Mouse (Mus musculus): Measurements from ENCODE around the gene Igf2bp3. TPM values are rescaled to one million over a fixed set of nuclear protein-coding genes. Genes with fewer than 3 reads are reported as not detected.

The Igf2bp3 gene
- polyA plus RNA-seq, 1 experiment: 1.3 TPM

GRCm38 (mm10) chr6:49171216-49171615, 43.5 kb downstream of the Igf2bp3 start:
- Histone ChIP-seq H3K4me1 (replicated peaks; ENCODE audit: control insufficient read depth, insufficient read depth, low read length) (no peaks in the 10 kb centered on the region), H3K27ac (ENCODE audit: control insufficient read depth, insufficient read depth, low read length) (no peak overlapping the region), H3K4me3 (ENCODE audit: control insufficient read depth, insufficient read depth, low read length) (no peak overlapping the region), H3K36me3 (ENCODE audit: control insufficient read depth, insufficient read depth, low read length) (no peaks in the 10 kb centered on the region), H3K27me3 (ENCODE audit: control insufficient read depth, insufficient read depth, low read length) (no peaks in the 10 kb centered on the region)
- no peak for TF ChIP-seq CTCF (IDR thresholded peaks at IDR 0.05; ENCODE audit: borderline replicate concordance, control insufficient read depth, extremely low read depth, insufficient read depth, low read length, poor library complexity)
- no peak for TF ChIP-seq POLR2A (IDR thresholded peaks at IDR 0.05; ENCODE audit: control insufficient read depth, extremely low read depth, insufficient read depth, low read length, poor library complexity)
- no peak for DNase-seq
- 78% methylated on average over 5 of the region's 5 CpGs for WGBS

- Histone ChIP-seq H3K4me1 (replicated peaks; ENCODE audit: control insufficient read depth, insufficient read depth, low read length) (no peaks in the 10 kb centered on the region), H3K27ac (ENCODE audit: control insufficient read depth, insufficient read depth, low read length) (no peak overlapping the region), H3K36me3 (ENCODE audit: control insufficient read depth, insufficient read depth, low read length) (no peaks in the 10 kb centered on the region), H3K4me3 (ENCODE audit: control insufficient read depth, insufficient read depth, low read length) (no peak overlapping the region), H3K27me3 (ENCODE audit: control insufficient read depth, insufficient read depth, low read length) (no peaks in the 10 kb centered on the region)
- no peak for TF ChIP-seq POLR2A (IDR thresholded peaks at IDR 0.05; ENCODE audit: control insufficient read depth, extremely low read depth, insufficient read depth, low read length, poor library complexity)
- DNase-seq: no peak
- 89% methylated on average over 3 of the region's 3 CpGs for WGBS
These were observed 46.1 kb downstream of the Igf2bp3 start for GRCm38 (mm10) chr6:49168648-49169047.

- H3K36me3 ChIP-seq (ENCODE audit: control insufficient read depth, insufficient read depth, low read length): no peaks in the 10 kb centered on the region
- no peak for TF ChIP-seq POLR2A (IDR thresholded peaks at IDR 0.05; ENCODE audit: control insufficient read depth, extremely low read depth, insufficient read depth, low read length, poor library complexity)
- no peak for TF ChIP-seq CTCF (IDR thresholded peaks at IDR 0.05; ENCODE audit: borderline replicate concordance, control insufficient read depth, extremely low read depth, insufficient read depth, low read length, poor library complexity)
- H3K27ac ChIP-seq (ENCODE audit: control insufficient read depth, insufficient read depth, low read length): no peak overlapping the region
- no peak for DNase-seq
- H3K4me3 ChIP-seq (ENCODE audit: control insufficient read depth, insufficient read depth, low read length): no peak overlapping the region
- WGBS: 77% methylated on average over 4 of the region's 4 CpGs
- H3K4me1 ChIP-seq (replicated peaks; ENCODE audit: control insufficient read depth, insufficient read depth, low read length): no peaks in the 10 kb centered on the region
- H3K27me3 ChIP-seq (ENCODE audit: control insufficient read depth, insufficient read depth, low read length): no peaks in the 10 kb centered on the region
These were observed 47.4 kb downstream of the Igf2bp3 start for GRCm38 (mm10) chr6:49167406-49167805.

- WGBS: 94% methylated on average over 8 of the region's 8 CpGs
- H3K36me3 ChIP-seq (ENCODE audit: control insufficient read depth, insufficient read depth, low read length): no peaks in the 10 kb centered on the region
- H3K27ac ChIP-seq (ENCODE audit: control insufficient read depth, insufficient read depth, low read length): no peak overlapping the region
These were observed 48.4 kb downstream of the Igf2bp3 start for GRCm38 (mm10) chr6:49166318-49166717.

GRCm38 (mm10) chr6:49165855-49166254, 48.9 kb downstream of the Igf2bp3 start:
- no peak for TF ChIP-seq CTCF (IDR thresholded peaks at IDR 0.05; ENCODE audit: borderline replicate concordance, control insufficient read depth, extremely low read depth, insufficient read depth, low read length, poor library complexity)
- TF ChIP-seq POLR2A (IDR thresholded peaks at IDR 0.05; ENCODE audit: control insufficient read depth, extremely low read depth, insufficient read depth, low read length, poor library complexity): no peak
- H3K27me3 ChIP-seq (ENCODE audit: control insufficient read depth, insufficient read depth, low read length): no peaks in the 10 kb centered on the region
- H3K4me3 ChIP-seq (ENCODE audit: control insufficient read depth, insufficient read depth, low read length): no peak overlapping the region
- WGBS: 97% methylated on average over 6 of the region's 6 CpGs
- no peaks in the 10 kb centered on the region for H3K36me3 ChIP-seq (ENCODE audit: control insufficient read depth, insufficient read depth, low read length)
- no peak for DNase-seq
- no peaks in the 10 kb centered on the region for H3K4me1 ChIP-seq (replicated peaks; ENCODE audit: control insufficient read depth, insufficient read depth, low read length)
- H3K27ac ChIP-seq (ENCODE audit: control insufficient read depth, insufficient read depth, low read length): no peak overlapping the region

More at GRCm38 (mm10) chr6:49166318-49166717, 48.4 kb downstream of the Igf2bp3 start:
- no peak for TF ChIP-seq CTCF (IDR thresholded peaks at IDR 0.05; ENCODE audit: borderline replicate concordance, control insufficient read depth, extremely low read depth, insufficient read depth, low read length, poor library complexity)
- TF ChIP-seq POLR2A (IDR thresholded peaks at IDR 0.05; ENCODE audit: control insufficient read depth, extremely low read depth, insufficient read depth, low read length, poor library complexity): no peak
- Histone ChIP-seq H3K4me1 (replicated peaks; ENCODE audit: control insufficient read depth, insufficient read depth, low read length) (no peaks in the 10 kb centered on the region), H3K27me3 (ENCODE audit: control insufficient read depth, insufficient read depth, low read length) (no peaks in the 10 kb centered on the region), H3K4me3 (ENCODE audit: control insufficient read depth, insufficient read depth, low read length) (no peak overlapping the region)
- DNase-seq: no peak

- WGBS: 92% methylated on average over 6 of the region's 6 CpGs
- no peak for DNase-seq
- TF ChIP-seq POLR2A (IDR thresholded peaks at IDR 0.05; ENCODE audit: control insufficient read depth, extremely low read depth, insufficient read depth, low read length, poor library complexity) (no peak), CTCF (IDR thresholded peaks at IDR 0.05; ENCODE audit: borderline replicate concordance, control insufficient read depth, extremely low read depth, insufficient read depth, low read length, poor library complexity) (no peak)
These were observed 49.7 kb downstream of the Igf2bp3 start for GRCm38 (mm10) chr6:49165101-49165500.

GRCm38 (mm10) chr6:49164701-49165100, 50.1 kb downstream of the Igf2bp3 start:
- no peaks in the 10 kb centered on the region for H3K36me3 ChIP-seq (ENCODE audit: control insufficient read depth, insufficient read depth, low read length)
- no peak overlapping the region for H3K4me3 ChIP-seq (ENCODE audit: control insufficient read depth, insufficient read depth, low read length)
- H3K27me3 ChIP-seq (ENCODE audit: control insufficient read depth, insufficient read depth, low read length): no peaks in the 10 kb centered on the region
- TF ChIP-seq POLR2A (IDR thresholded peaks at IDR 0.05; ENCODE audit: control insufficient read depth, extremely low read depth, insufficient read depth, low read length, poor library complexity): no peak
- no peak for DNase-seq
- WGBS: 92% methylated on average over 11 of the region's 11 CpGs
- H3K27ac ChIP-seq (ENCODE audit: control insufficient read depth, insufficient read depth, low read length): no peak overlapping the region
- no peaks in the 10 kb centered on the region for H3K4me1 ChIP-seq (replicated peaks; ENCODE audit: control insufficient read depth, insufficient read depth, low read length)

More at GRCm38 (mm10) chr6:49165101-49165500, 49.7 kb downstream of the Igf2bp3 start:
- no peaks in the 10 kb centered on the region for H3K36me3 ChIP-seq (ENCODE audit: control insufficient read depth, insufficient read depth, low read length)
- H3K4me3 ChIP-seq (ENCODE audit: control insufficient read depth, insufficient read depth, low read length): no peak overlapping the region
- H3K4me1 ChIP-seq (replicated peaks; ENCODE audit: control insufficient read depth, insufficient read depth, low read length): no peaks in the 10 kb centered on the region
- H3K27me3 ChIP-seq (ENCODE audit: control insufficient read depth, insufficient read depth, low read length): no peaks in the 10 kb centered on the region
- no peak overlapping the region for H3K27ac ChIP-seq (ENCODE audit: control insufficient read depth, insufficient read depth, low read length)
